23 mouse cellular contexts compared by ENCODE assay signal in the genomic region with DNA sequence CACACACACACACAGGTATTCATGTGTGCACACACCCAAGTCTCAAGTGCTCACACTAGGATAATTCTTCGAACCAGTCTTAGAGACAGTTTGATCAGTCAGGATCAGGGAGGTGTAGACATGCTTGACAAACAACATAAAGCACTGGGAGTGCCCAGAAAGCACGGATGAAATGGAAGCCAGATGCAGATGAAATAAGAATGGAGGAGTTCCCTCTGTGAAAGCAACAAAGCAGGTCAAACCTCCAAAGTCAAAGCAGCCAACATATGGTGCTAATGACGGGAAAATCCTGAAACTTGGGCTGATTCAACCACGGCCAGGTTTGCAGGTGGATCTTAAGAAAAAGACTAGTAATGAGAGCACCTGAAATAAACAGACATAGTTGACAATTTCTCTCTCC.
DNase-seq lines count a peak whose midpoint lies in the region; ATAC-seq lines count a peak whose summit lies in the region.
"Had no signal": no experiment of that assay in that cellular context is flagged by ENCODE, and none has a peak within 500 bp of the region (broad histone marks: within the 10 kb centered on the region; RNA-seq: fewer than 3 reads in every experiment).

No protein-coding gene starts in this region.

- H3K27me3 ChIP-seq in embryonic facial prominence, embryonic 11.5 days (ENCODE audit: control insufficient read depth, insufficient read depth, low read length) = no peaks in the 10 kb centered on the region
- H3K27me3 ChIP-seq in embryonic facial prominence, embryonic 10.5 days (replicated peaks; ENCODE audit: low read depth, poor library complexity, severe bottlenecking) = no peaks in the 10 kb centered on the region
- no peaks in the 10 kb centered on the region for H3K27me3 ChIP-seq in embryonic facial prominence, embryonic 13.5 days
- H3K27me3 ChIP-seq: embryonic facial prominence, embryonic 15.5 days; forebrain, embryonic 12.5 days; Patski had no signal

- ATAC-seq in embryonic facial prominence, embryonic 11.5 days (replicated peaks; ENCODE audit: insufficient number of reproducible peaks, low FRiP score, low TSS enrichment, low read depth) = no peak
- ATAC-seq in embryonic facial prominence, embryonic 13.5 days (ENCODE audit: insufficient number of reproducible peaks, insufficient read depth, low FRiP score, low TSS enrichment, low read depth) = 0 out of 2 replicates have a peak, but pooled peaks have one; percentile 52
- ATAC-seq: activated CD4-positive, CD25-positive, alpha-beta regulatory T cell, adult 4 months; forebrain, embryonic 14.5 days; forebrain, embryonic 16.5 days; Patski had no signal

- WGBS in embryonic facial prominence, embryonic 11.5 days = 45% methylated on average over 4 of the region's 4 CpGs
- 56% methylated on average over 4 of the region's 4 CpGs for WGBS in embryonic facial prominence, embryonic 10.5 days
- 24% methylated on average over 4 of the region's 4 CpGs for WGBS in embryonic facial prominence, embryonic 13.5 days

- H3K4me3 ChIP-seq in embryonic facial prominence, embryonic 11.5 days (ENCODE audit: low read depth, low read length) = no peak overlapping the region
- no peak overlapping the region for H3K4me3 ChIP-seq in embryonic facial prominence, embryonic 10.5 days
- no peak overlapping the region for H3K4me3 ChIP-seq in embryonic facial prominence, embryonic 13.5 days
- H3K4me3 ChIP-seq: embryonic facial prominence, embryonic 15.5 days; erythroblast, embryonic 14.5 days; forebrain, embryonic 10.5 days; forebrain, embryonic 12.5 days had no signal

- peak; percentile 60 for DNase-seq in embryonic facial prominence, embryonic 11.5 days (ENCODE audit: low spot score)
- DNase-seq in embryonic facial prominence, embryonic 10.5 days (ENCODE audit: low spot score) = no peak
- peak; percentile 58 for DNase-seq in forelimb bud, embryonic 11.5 days (ENCODE audit: low read depth, low spot score)
- DNase-seq in kidney, postnatal 4 days = no peak
- no peak for DNase-seq in cerebellum, postnatal 10 days
- DNase-seq in ovary, adult 18-20 months (ENCODE audit: low spot score) = no peak
- DNase-seq: adrenal gland, adult 8-10 months; adrenal gland, postnatal 14 days; adrenal gland, postnatal 36 days; cerebellum, adult 11-12 months; cerebellum, adult 2 months; cerebellum, adult 9-10 months; cerebellum, postnatal 14 days; cerebellum, postnatal 36 days had no signal

- no peaks in the 10 kb centered on the region for H3K9me3 ChIP-seq in embryonic facial prominence, embryonic 11.5 days (replicated peaks; ENCODE audit: control insufficient read depth, low read length)
- no peaks in the 10 kb centered on the region for H3K9me3 ChIP-seq in embryonic facial prominence, embryonic 10.5 days
- H3K9me3 ChIP-seq in embryonic facial prominence, embryonic 13.5 days = no peaks in the 10 kb centered on the region
- H3K9me3 ChIP-seq: embryonic facial prominence, embryonic 15.5 days; forebrain, embryonic 10.5 days; forebrain, embryonic 12.5 days had no signal

- H3K4me1 ChIP-seq in embryonic facial prominence, embryonic 11.5 days (ENCODE audit: control insufficient read depth, insufficient read depth, low read length) = no peaks in the 10 kb centered on the region
- H3K4me1 ChIP-seq in embryonic facial prominence, embryonic 10.5 days = no peaks in the 10 kb centered on the region
- H3K4me1 ChIP-seq in embryonic facial prominence, embryonic 13.5 days = no peaks in the 10 kb centered on the region
- H3K4me1 ChIP-seq: embryonic facial prominence, embryonic 15.5 days; forebrain, embryonic 10.5 days; forebrain, embryonic 12.5 days had no signal

- H3K4me2 ChIP-seq in embryonic facial prominence, embryonic 11.5 days (ENCODE audit: low read depth, low read length) = no peak overlapping the region
- no peak overlapping the region for H3K4me2 ChIP-seq in embryonic facial prominence, embryonic 13.5 days
- H3K4me2 ChIP-seq: embryonic facial prominence, embryonic 15.5 days; forebrain, embryonic 12.5 days had no signal

- H3K36me3 ChIP-seq in embryonic facial prominence, embryonic 11.5 days (replicated peaks; ENCODE audit: control insufficient read depth, insufficient read depth, low read depth, low read length) = no peaks in the 10 kb centered on the region
- H3K36me3 ChIP-seq in embryonic facial prominence, embryonic 10.5 days (replicated peaks) = no peaks in the 10 kb centered on the region
- H3K36me3 ChIP-seq in embryonic facial prominence, embryonic 13.5 days = no peaks in the 10 kb centered on the region
- H3K36me3 ChIP-seq: embryonic facial prominence, embryonic 15.5 days; forebrain, embryonic 10.5 days; forebrain, embryonic 12.5 days had no signal

- no peak overlapping the region for H3K27ac ChIP-seq in embryonic facial prominence, embryonic 11.5 days (replicated peaks; ENCODE audit: low read depth, low read length)
- no peak overlapping the region for H3K27ac ChIP-seq in embryonic facial prominence, embryonic 10.5 days (replicated peaks)
- H3K27ac ChIP-seq in embryonic facial prominence, embryonic 13.5 days = no peak overlapping the region
- H3K27ac ChIP-seq: embryonic facial prominence, embryonic 15.5 days; forebrain, embryonic 10.5 days; forebrain, embryonic 12.5 days had no signal

- H3K9ac ChIP-seq in embryonic facial prominence, embryonic 11.5 days (replicated peaks; ENCODE audit: low read length) = no peak overlapping the region
- H3K9ac ChIP-seq in embryonic facial prominence, embryonic 13.5 days = no peak overlapping the region
- H3K9ac ChIP-seq: embryonic facial prominence, embryonic 15.5 days; forebrain, embryonic 12.5 days had no signal

Comparison
In these comparisons a context has a peak if more than half of its experiments do, and no peak if none do; other contexts are left out.
1. DNase-seq: peak in embryonic facial prominence, embryonic 11.5 days (single experiment) and forelimb bud, embryonic 11.5 days (single experiment); none in embryonic facial prominence, embryonic 10.5 days (single experiment), kidney, postnatal 4 days (0 of 2), cerebellum, postnatal 10 days (0 of 2) and ovary, adult 18-20 months (single experiment).